Mouse (Mus musculus) cerebellum, adult 18-20 months (tissue): ENCODE measurements around the gene Arid5b.
A peak's percentile ranks its signal among the peaks of the same experiment; 100 is the strongest.

Experiments used
- DNase-seq, 2 experiments: peaks; one replicate each; pipeline ENCODE4 v3.0.0; 2021

The Arid5b gene

DNA sequence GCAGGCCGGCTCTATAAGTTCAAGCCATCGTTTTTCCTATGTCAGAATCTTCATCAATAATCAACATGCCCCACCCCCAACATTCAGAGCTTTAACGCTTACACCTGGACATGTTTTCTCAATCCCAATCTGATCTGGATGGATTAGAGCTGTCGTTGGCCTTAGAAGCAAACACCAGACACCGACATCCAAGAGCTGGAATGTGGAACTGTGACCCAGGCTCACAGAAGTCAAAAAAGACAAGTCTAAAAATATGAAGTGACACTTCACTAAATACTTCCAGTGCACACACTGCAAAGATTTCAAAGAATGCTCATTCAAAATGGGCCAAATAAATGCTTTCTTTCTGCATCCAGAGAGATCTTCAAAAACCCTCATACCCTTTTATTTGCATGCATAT, 144.5 kb downstream of the Arid5b start:
- DNase-seq: no peak

DNA sequence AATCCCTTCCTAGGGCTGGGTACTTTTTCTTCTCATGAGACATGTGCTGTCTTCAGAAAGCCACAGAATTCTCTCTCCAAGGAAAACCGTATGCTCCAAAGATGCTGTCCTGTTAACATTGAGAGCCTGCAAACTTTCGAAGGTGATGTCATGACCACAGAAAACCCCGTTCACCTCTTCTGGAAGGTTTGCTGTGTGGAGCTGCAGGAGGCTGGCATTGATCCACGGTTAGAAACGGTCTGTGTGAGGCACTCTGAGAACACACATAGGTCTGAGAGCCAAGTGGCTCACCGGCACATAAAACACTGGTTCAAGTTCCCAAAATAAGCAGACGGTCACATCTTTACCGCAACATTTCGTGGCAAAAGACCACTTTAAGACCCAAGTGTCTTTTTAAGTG, 145.9 kb downstream of the Arid5b start:
- DNase-seq: peak; percentile 57 to 62

DNA sequence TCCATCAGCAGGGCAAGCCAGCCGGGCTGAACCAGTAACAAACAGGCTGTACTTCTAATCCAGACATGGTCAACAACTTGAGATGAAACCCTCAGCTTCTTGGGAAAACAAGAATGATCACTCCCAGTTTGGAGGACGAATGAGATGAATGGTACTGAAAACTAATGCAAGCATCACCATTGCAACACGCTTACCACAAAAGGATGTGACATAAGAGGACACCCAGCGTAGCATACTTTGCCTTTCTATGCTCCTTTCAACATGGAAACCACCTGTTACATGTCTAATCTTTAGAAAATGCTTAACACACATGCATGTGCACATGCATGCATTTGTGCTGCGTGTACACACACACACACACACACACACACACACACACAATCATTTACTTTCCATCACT, 146.4 kb downstream of the Arid5b start:
- no peak for DNase-seq

DNA sequence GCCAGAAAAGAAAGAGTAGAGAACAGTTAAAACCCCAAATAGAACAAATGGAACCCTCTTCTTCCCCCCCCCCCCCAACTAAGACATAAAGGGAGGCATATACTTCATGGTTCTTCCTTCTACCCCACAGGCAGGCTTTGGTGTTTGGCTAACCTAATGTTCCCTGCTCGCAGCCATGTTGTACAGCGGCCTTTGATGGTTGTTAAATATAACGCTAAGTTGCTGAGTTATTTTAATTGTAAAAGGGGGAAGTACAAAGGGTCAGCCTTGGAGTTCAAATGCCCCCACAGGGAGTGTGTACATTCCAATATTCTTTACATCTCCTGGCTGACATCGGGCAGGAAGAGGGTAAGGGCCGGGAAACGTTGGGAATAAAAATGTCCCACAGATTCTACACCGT, 148.9 kb downstream of the Arid5b start:
- DNase-seq: no peak

DNA sequence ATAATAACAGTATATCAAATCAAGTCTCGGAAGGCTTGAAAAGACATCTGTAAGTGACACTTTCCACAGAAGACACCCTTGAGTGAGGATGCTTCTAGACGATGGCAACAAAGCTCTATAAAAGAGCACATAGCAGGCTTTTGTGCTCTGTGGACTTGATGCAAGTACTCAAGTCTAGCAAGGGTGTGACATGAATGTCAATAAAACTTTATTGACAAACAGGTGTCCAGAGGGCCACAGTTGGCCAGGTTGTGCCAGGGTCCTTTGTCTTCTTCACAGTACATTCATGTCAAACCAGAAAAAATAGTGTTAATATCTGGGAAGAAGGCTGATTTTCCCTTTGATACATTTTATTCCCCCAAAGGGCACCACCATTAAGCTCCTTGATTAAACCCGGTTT, 149.5 kb downstream of the Arid5b start:
- DNase-seq: no peak

DNA sequence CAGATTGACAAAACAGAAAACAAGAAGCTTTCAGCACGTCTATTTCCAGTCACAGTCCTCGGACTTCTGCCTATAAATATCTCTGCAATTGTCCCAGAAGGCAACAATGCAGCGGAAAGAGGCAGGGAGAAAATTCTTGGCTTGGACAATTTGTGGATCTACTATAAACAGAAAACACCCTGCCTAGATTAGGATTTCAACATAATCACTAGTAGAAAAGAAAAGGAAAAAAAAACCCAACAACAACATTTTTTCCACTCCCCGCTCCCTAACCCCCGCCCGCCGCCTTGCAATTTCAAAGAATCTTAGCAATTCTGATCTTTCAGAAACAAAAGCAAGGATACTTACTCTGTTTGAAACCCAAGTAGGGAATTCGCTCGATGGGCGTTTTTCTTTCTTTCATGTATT, 150.1 kb downstream of the Arid5b start:
- DNase-seq: no peak

DNA sequence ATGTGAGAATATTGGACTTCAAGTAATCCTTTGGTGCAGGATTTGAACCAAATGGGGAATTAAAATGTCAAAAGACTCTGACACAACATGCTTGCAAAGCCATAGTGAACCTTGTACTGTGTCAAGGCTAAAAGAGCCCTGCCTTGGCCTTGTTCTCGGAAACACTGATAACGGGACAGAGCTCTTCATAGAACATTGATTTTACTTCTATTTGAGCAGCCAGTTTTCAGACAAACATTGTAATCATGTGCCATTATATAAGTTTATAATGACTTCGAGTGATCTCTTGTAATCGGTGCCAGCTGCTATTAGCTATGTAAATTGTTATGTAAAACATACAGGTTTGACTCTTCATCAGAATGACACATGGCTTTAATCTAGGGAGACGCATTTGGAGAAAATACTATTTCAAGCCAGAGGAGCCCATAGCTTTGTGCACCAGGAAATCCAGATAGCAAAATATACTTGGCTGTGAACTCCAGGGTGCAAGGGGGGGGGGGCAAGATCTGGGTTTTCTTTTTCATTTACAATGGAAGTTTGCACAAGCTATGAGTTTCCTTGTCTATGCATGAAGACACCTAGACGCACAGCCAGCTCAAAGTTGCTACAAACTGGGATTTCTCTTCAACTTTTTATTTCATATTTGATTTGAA, 150.8 kb downstream of the Arid5b start:
- no peak for DNase-seq

DNA sequence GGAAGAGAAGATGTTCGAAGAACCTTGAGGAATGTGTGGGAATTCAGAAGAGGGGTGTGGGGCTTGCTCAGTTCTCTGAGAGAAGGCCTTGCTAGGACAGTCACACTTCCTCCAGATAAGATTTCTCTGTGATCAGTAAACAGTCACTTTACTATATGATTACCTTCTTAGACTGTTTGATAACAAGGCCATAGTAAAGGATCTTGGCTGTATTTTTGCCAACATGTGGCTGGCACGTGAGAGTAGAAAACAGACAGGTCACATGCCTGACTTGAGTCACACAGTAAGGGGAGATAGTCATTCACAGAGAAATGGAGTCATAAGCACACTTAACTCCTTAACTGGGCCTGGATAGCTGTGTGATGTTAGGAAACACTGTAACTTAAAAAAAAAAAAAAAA, 151.4 kb downstream of the Arid5b start:
- DNase-seq: no peak

DNA sequence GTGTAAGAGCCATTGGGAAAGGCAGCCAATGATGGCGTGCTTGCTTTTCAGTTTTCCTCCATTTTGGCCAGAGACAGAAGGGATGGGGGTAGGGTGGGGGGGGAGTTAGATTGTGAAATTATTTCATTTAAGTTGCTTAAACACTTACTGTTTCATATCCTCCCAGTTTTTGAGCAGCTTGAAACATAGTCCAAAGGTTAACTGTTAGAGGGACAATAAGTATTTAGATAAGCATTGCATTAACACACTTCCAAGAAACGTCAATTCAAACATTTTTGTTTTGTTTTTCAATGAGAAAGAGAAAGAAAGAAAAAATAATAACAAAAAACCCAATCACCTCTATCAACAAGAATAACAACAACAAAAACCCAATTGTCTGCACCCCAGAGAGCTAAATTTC, 152.0 kb downstream of the Arid5b start:
- no peak for DNase-seq

DNA sequence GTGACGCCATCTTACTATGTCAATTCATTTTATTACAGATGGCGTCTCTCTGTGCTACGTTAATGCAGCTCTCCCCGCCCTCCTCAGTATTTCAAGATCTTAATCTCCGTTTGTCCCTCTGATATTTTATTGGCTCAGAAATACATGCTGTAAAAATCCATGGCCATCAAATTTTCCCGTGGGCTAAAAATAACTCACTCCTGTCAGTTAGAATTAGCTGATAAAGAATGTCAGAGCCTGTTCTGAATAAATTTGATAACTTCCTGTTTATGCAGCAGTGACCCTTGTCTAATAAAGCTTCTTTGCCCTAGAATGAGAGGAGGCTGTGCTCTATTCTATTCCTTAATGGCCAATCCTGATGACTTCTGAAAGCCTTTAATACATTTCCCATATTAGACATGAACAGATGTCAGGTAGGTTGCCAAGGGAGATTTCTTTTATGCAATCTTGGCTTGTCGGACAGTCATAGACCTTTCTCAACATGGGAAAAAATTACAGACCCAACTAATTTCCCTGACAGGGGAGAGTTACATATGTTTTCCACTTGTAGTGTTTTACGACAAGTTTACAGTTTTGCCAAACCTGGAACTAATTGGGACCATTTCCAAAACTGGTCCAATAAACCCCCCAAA, 152.5 kb downstream of the Arid5b start:
- DNase-seq: no peak

DNA sequence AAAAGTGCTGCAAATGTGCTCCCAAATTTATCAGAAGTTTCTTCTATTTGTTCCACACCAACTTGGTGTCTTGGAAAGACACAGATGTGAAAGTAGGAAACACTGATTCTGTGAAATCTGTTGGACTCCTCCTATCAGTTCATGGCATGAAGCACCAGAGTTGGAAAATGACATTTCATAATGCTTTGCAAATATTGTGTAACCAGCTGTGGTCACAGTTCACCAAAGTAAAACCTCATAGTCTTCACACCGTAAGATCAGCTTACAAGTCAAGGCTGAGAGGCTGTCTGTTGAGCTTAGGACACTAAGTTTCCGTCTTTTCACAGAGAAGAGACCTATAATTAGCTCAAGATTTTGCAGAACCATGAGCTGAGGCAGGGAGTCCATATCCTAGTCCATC, 153.6 kb downstream of the Arid5b start:
- DNase-seq: no peak

DNA sequence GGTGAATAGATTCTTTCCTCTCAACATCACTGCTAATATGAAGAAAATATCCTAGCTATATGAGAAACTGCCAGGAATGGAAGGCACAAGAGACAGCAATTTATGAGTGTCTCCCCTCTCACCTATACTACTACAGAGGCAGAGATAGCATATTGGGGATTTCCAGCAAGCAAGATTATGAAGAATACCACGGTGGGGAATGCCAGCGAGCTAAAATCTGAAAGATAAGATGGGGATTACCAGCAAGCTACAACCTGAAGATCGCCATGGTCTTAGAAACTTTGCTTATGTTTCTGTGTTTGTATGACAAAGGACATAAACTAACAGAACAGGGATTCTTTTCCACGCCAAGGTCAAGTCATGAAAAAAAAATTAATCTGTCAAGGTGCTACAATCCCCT, 155.1 kb downstream of the Arid5b start:
- DNase-seq: no peak

DNA sequence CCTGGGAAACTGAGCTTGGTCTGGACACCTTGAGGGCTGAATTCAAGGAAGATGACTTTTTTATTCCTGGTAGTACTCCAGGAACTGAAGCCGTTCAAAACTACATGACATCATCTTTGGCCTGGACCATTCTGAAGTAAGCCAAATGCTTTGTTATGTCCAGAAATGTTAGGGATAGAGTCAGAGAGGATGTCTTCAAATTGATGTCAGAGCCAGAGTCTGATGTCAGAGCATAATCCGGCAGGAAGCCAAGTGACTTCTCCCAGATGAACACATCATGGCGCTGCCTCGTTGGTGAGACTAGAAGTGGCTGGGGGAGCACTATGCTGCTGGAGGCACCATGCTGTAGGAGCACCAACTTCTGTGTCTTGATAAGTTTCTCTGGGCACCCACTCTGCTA, 156.6 kb downstream of the Arid5b start:
- no peak for DNase-seq

DNA sequence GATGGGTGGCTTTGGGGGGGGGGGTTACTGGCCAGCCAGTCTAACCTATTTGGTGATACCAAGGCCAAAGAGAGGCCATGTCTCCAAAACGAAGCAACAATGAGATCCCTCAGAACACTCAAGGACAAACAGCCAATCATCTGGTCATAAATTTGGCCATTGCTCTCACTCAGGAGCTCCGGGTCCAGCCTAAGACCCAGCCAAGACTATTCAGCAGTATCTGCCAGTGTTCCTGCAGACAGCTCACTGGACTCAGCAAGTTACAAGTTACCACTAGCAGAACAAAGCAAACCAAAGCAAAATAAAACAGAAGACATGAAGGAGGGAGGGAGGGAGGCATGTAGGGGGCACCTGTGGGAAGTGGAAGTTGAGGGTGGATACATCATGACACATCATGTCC, 157.3 kb downstream of the Arid5b start:
- DNase-seq: no peak

DNA sequence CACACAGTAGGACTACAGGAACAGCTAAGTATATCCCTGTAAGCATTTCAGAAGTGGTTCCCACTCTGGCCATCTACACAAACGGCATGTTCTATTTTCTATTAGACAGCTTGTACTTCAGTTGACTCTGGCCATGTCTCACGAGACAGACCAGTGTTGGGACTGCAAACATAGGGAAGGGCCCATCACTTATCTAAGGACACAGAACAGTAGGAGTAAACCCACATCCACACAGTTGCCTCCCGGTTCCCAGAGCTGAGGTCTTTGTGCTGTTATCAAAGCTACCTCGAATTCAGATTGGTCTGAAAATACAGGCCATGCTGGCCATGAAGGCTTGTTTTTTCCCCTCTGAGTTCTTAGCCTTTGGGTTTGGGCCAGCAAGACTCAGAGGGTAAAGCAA, 158.5 kb downstream of the Arid5b start:
- no peak for DNase-seq

DNA sequence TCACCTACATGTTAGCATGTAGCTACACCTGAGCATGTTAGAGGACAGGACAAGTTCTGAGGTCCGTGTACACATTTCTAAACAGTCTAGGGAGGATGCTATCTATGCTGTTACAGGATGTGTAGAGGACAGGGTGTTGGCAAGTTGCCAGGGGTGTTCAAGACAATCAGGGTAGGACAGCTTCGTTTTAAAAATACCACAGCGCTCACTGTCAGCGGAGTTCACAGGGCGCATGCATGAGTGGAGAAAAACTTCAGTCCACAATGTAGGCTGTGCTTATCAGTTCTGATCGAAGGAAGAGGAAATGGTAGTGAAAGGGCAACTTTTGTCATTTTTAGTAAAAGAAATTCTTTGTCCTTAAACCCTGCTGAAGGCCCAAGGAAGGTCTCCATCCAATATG, 159.3 kb downstream of the Arid5b start:
- no peak for DNase-seq

DNA sequence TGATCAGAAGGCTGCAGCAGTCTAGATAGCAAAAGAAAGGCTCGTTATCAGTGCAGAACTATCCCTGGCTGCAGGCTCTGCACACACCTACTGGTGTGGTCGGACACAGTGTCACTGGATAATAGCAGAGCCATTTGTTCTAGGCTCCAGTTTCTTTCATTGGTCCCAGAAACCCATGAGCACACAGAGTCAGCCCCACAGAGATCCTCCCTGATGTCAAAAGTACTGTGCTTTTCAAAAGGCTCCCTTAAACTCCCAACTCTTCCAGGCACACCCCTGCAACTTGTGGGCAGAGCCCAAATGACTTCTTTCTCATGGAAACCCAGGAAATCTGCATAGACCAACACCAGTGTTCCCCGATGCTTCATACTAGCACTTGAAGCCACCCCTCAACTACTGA, 163.6 kb downstream of the Arid5b start:
- DNase-seq: no peak

DNA sequence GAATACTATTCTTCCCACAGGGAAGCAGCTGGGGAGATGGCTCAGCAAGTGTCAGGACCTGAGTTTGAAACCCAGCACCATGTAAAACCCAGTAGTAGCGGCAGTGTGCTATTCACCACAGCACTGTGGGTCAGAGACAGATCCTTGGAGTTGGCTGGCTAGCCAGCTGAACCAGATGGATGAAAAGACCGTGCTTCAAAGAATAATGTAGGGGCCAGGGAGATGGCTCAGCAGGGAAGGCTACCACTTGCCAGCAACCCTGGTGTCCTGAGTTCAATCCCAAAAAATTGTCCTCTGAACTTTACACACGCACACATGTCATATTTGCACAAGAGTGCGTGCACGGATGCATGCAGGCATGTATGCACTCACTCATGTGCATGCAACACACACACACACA, 164.9 kb downstream of the Arid5b start:
- peak; percentile 23 to 27 for DNase-seq

DNA sequence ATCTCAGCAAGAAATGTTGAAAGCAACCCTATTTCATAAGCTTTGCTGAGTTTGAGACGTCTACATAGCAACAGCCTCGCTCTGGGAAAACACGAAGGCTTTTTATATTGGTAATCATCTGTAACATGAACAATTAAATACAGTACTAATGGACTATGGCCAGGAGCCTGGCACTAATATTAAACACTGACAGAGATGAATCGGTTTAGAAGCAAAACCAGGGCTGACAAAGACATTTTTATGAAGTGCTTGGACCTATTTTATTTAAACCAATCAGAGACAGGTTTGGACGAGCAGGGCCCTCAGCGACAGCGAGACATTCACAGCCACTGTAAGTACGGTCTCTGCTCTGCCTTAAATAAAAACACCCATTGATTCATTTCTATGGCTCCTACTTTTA, 165.6 kb downstream of the Arid5b start:
- no peak for DNase-seq

DNA sequence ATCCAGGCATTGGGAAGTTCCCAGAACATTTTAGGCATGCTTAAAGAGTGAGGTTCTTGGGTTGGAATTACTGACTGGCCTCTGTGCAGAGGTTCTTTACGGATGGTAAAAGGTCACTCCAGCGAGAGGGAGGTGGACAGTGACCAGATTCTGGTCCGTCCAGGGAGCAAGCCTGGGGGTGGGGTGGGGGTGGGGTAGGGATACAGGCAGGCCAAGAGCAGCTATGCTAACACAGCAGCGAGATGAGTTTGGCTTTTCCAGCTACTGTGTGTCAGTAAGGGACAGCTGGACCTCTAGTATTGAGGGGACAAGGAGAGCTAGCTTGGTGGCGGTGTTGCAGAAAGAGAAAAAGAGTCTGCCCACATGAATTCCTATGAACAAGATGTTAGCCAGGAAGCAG, 167.9 kb downstream of the Arid5b start:
- DNase-seq: no peak

DNA sequence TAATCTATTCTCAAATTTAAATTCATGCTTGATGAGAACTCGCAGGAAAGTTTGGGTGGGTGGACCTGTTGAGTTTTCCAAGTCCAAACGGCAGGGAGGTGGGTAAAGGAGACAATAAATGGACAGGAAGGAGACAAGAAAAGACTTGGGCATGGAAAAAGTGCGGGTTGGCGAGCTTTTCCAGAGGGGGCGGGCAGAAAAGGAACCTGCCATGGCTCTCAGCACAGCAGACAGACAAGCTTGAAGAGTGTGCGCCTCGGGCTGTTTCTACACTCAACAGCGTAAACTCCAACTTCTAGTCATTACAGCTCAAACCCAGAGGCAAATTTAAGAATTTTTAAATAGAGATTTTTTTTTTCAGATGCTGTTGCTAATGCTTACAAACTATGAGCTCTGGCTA, 168.4 kb downstream of the Arid5b start:
- DNase-seq: no peak

DNA sequence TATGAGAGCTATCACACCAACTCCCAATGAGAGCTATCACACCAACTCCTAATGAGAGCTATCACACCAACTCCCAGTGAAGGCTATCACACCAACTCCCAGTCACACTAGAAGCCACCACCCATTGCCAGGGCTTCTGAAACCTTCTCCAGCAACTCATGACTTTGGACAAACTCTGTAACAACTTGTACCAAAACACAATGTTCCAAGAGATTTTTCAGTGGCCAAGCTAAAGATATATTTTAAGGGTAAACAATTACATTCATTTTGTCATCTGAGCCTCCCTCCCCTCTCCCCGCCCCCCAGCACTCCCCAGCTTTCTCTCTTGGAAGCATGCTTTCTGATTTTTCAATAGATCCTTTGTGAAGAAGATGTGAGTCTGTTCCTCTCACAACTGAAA, 168.9 kb downstream of the Arid5b start:
- no peak for DNase-seq

DNA sequence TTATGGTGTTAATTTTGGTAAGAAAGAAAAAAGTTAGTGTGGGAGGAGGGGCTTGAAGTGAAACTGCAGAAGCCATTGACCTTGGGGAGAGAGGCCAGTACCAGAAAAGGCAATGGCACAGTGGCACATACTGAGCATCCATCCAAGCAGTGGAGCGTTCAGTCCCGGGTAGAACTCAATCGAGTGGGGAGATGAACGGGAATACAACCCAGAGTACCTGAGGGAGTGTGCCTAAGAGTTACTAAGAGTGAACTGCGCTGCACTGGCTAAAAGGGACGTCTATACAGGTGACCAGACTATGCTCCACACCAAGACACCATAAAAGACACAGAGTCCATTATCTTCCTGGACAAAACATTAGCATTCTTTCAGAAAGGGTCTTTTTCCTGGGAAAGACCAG, 170.8 kb downstream of the Arid5b start:
- no peak for DNase-seq

DNA sequence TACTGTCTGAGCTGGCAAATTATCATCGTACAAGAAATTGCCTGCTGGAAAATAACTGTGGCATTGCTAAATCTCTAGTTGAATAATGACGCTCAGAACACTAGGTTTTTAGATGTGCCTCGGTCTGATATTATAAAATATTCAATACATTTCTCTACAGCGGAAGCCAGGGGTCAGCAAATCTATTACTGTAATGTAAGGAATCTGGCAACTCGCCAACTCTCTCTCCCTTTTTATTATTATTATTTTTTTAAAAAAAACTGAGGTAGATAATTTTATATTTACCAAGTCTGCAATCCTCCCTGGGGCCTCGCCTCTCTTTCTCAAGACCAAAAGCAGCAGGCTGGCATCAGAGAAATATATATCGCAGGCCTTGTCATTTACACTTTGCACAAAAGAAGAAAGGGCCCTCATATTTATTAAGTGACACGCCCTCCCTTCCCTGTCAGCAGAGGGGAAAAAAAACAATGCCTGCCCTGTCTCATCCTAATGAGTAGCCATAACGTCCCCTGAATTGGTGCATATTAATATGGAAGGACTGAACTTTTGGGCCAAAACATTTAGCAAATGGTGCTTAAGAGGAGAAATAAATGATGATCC, 172.1 kb downstream of the Arid5b start:
- DNase-seq: no peak
